Mouse (Mus musculus) forebrain, embryonic 12.5 days (tissue): ENCODE measurements at regions not wholly inside any gene's neighbourhood (a gene's known extent, or its start where the extent isn't known, plus 50 kb on each side); places are given as distances from the start of the nearest gene placed in this dataset.

Experiments
- ATAC-seq: fragments of 200-750 bp; cut with Nextera tagmentation; 2 replicates; pipeline ENCODE4 v1.8.0; 2017; ENCODE audit warnings: moderate TSS enrichment; ENCODE audit not compliant: low FRiP score
- H3K27ac ChIP-seq: fragments of 300-500 bp; sonication (generic); 2 replicates; pipeline ENCODE4 v1.5.1; 2016; ENCODE audit warnings: mild to moderate bottlenecking
- H3K27me3 ChIP-seq: fragments of 300-500 bp; sonication (generic); 2 replicates; pipeline ENCODE4 v1.6.1; 2016; ENCODE audit warnings: mild to moderate bottlenecking
- H3K36me3 ChIP-seq: fragments of 300-500 bp; sonication (generic); replicated peaks from 2 replicates; pipeline ENCODE4 v1.6.1; 2016; ENCODE audit warnings: mild to moderate bottlenecking
- H3K4me1 ChIP-seq: fragments of 300-500 bp; sonication (generic); 2 replicates; pipeline ENCODE4 v1.6.1; 2016
- H3K4me2 ChIP-seq: fragments of 300-500 bp; sonication (generic); 2 replicates; pipeline ENCODE4 v1.6.1; 2016; ENCODE audit warnings: mild to moderate bottlenecking, moderate library complexity
- H3K4me3 ChIP-seq: fragments of 300-500 bp; sonication (generic); replicated peaks from 2 replicates; pipeline ENCODE4 v1.5.1; 2016; ENCODE audit warnings: mild to moderate bottlenecking
- H3K9ac ChIP-seq: fragments of 300-500 bp; sonication (generic); 2 replicates; pipeline ENCODE4 v1.6.1; 2016; ENCODE audit warnings: mild to moderate bottlenecking
- H3K9me3 ChIP-seq: fragments of 300-500 bp; sonication (generic); 2 replicates; pipeline ENCODE4 v1.6.1; 2016
- WGBS: fragments of 180-500 bp; shearing (Covaris S2); methylation state at CpG from one replicate; pipeline ENCODE4 v1.1.7; 2016; 5-methylcytosine and 5-hydroxymethylcytosine counted together

GRCm38 (mm10) chr3:48207950-48208349 is 1549.2 kb downstream of the Pcdh18 start:
- no peaks in the 10 kb centered on the region for H3K9me3 ChIP-seq
- H3K9ac ChIP-seq: no peak overlapping the region
- no peak overlapping the region for H3K4me3 ChIP-seq
- H3K27me3 ChIP-seq: no peaks in the 10 kb centered on the region
- H3K36me3 ChIP-seq: no peaks in the 10 kb centered on the region
- 93% methylated on average over 2 of the region's 2 CpGs for WGBS
- H3K27ac ChIP-seq: no peak overlapping the region
- ATAC-seq: no peak
- no peak overlapping the region for H3K4me2 ChIP-seq
- no peaks in the 10 kb centered on the region for H3K4me1 ChIP-seq

- no peak for ATAC-seq
- H3K4me2 ChIP-seq: no peak overlapping the region
- no peaks in the 10 kb centered on the region for H3K4me1 ChIP-seq
- H3K4me3 ChIP-seq: no peak overlapping the region
- H3K9ac ChIP-seq: no peak overlapping the region
- no peaks in the 10 kb centered on the region for H3K27me3 ChIP-seq
- H3K36me3 ChIP-seq: no peaks in the 10 kb centered on the region
- no peak overlapping the region for H3K27ac ChIP-seq
- 68% methylated on average over 3 of the region's 3 CpGs for WGBS
- no peaks in the 10 kb centered on the region for H3K9me3 ChIP-seq
Measured at GRCm38 (mm10) chr3:48194300-48194699, 1562.8 kb downstream of the Pcdh18 start.

GRCm38 (mm10) chr3:48144885-48145284 is 1612.2 kb downstream of the Pcdh18 start:
- no peak overlapping the region for H3K9ac ChIP-seq
- WGBS: 93% methylated on average over 3 of the region's 3 CpGs
- ATAC-seq: no peak
- H3K4me1 ChIP-seq: no peaks in the 10 kb centered on the region
- no peaks in the 10 kb centered on the region for H3K9me3 ChIP-seq
- H3K4me2 ChIP-seq: no peak overlapping the region
- H3K27me3 ChIP-seq: no peaks in the 10 kb centered on the region
- no peak overlapping the region for H3K27ac ChIP-seq
- H3K4me3 ChIP-seq: no peak overlapping the region
- no peaks in the 10 kb centered on the region for H3K36me3 ChIP-seq

- no peaks in the 10 kb centered on the region for H3K36me3 ChIP-seq
- no peaks in the 10 kb centered on the region for H3K9me3 ChIP-seq
- no peaks in the 10 kb centered on the region for H3K27me3 ChIP-seq
- H3K4me1 ChIP-seq: no peaks in the 10 kb centered on the region
- no peak overlapping the region for H3K9ac ChIP-seq
- no peak overlapping the region for H3K4me3 ChIP-seq
- WGBS: 92% methylated on average over 4 of the region's 4 CpGs
- H3K27ac ChIP-seq: no peak overlapping the region
- H3K4me2 ChIP-seq: no peak overlapping the region
- no peak for ATAC-seq
Measured at GRCm38 (mm10) chr3:48134938-48135337, 1622.2 kb downstream of the Pcdh18 start.

- 61% methylated on average over 1 of the region's 1 CpGs for WGBS
- no peak for ATAC-seq
Measured at GRCm38 (mm10) chr3:48124263-48124662, 1632.9 kb downstream of the Pcdh18 start.

GRCm38 (mm10) chr3:48100847-48101246 is 1652.8 kb upstream of the Pabpc4l start:
- Histone ChIP-seq H3K9me3 (no peaks in the 10 kb centered on the region), H3K4me3 (no peak overlapping the region), H3K4me2 (no peak overlapping the region), H3K4me1 (no peaks in the 10 kb centered on the region), H3K27me3 (no peaks in the 10 kb centered on the region), H3K27ac (no peak overlapping the region), H3K9ac (no peak overlapping the region), H3K36me3 (no peaks in the 10 kb centered on the region)
- 93% methylated on average over 1 of the region's 1 CpGs for WGBS
- ATAC-seq: no peak

More at GRCm38 (mm10) chr3:48124263-48124662, 1632.9 kb downstream of the Pcdh18 start:
- H3K4me2 ChIP-seq: no peak overlapping the region
- no peak overlapping the region for H3K4me3 ChIP-seq
- no peaks in the 10 kb centered on the region for H3K9me3 ChIP-seq
- no peaks in the 10 kb centered on the region for H3K27me3 ChIP-seq
- no peak overlapping the region for H3K9ac ChIP-seq
- H3K27ac ChIP-seq: no peak overlapping the region
- H3K36me3 ChIP-seq: no peaks in the 10 kb centered on the region
- no peaks in the 10 kb centered on the region for H3K4me1 ChIP-seq

GRCm38 (mm10) chr3:48080616-48081015 is 1632.6 kb upstream of the Pabpc4l start:
- no peaks in the 10 kb centered on the region for H3K4me1 ChIP-seq
- ATAC-seq: no peak
- WGBS: 76% methylated on average over 2 of the region's 2 CpGs

GRCm38 (mm10) chr3:48075306-48075705 is 1627.3 kb upstream of the Pabpc4l start:
- Histone ChIP-seq H3K4me1 (no peaks in the 10 kb centered on the region), H3K9me3 (no peaks in the 10 kb centered on the region), H3K27ac (no peak overlapping the region), H3K4me3 (no peak overlapping the region), H3K27me3 (no peaks in the 10 kb centered on the region), H3K36me3 (no peaks in the 10 kb centered on the region), H3K4me2 (no peak overlapping the region), H3K9ac (no peak overlapping the region)
- 71% methylated on average over 2 of the region's 2 CpGs for WGBS
- ATAC-seq: 0 out of 2 replicates have a peak, but pooled peaks have one; percentile 23

More at GRCm38 (mm10) chr3:48080616-48081015, 1632.6 kb upstream of the Pabpc4l start:
- Histone ChIP-seq H3K4me3 (no peak overlapping the region), H3K36me3 (no peaks in the 10 kb centered on the region), H3K27ac (no peak overlapping the region), H3K9me3 (no peaks in the 10 kb centered on the region), H3K9ac (no peak overlapping the region), H3K4me2 (no peak overlapping the region), H3K27me3 (no peaks in the 10 kb centered on the region)

- no peak for ATAC-seq
- Histone ChIP-seq H3K9ac (no peak overlapping the region), H3K4me2 (no peak overlapping the region), H3K4me3 (no peak overlapping the region), H3K27me3 (no peaks in the 10 kb centered on the region), H3K9me3 (no peaks in the 10 kb centered on the region), H3K36me3 (no peaks in the 10 kb centered on the region), H3K27ac (no peak overlapping the region), H3K4me1 (peaks cover 4% of the 10 kb centered on the region; the same call in 1 of the 2 replicates)
- 58% methylated on average over 1 of the region's 1 CpGs for WGBS
Measured at GRCm38 (mm10) chr3:48068628-48069027, 1620.6 kb upstream of the Pabpc4l start.
